Mouse (Mus musculus) embryonic facial prominence, embryonic 10.5 days (tissue): ENCODE measurements at regions not wholly inside any gene's neighbourhood (a gene's known extent, or its start where the extent isn't known, plus 50 kb on each side); places are given as distances from the start of the nearest gene placed in this dataset.
"Not testable (repeated sequence)": the region's sequence is repeated elsewhere in the genome, so short reads cannot be mapped to it uniquely, and the experiment has no call there.

Experiments used
- DNase-seq: peaks from one replicate; pipeline ENCODE4 v3.0.0-alpha.2; 2017; ENCODE audit warnings: low spot score
- H3K27ac ChIP-seq: fragments of 300-500 bp; sonication (generic); replicated peaks from 2 replicates; pipeline ENCODE4 v1.5.1; 2016; ENCODE audit warnings: mild to moderate bottlenecking
- H3K27me3 ChIP-seq: fragments of 300-500 bp; sonication (generic); replicated peaks from 2 replicates; pipeline ENCODE4 v1.6.1; 2016; ENCODE audit warnings: low read depth, mild to moderate bottlenecking; ENCODE audit not compliant: poor library complexity, severe bottlenecking
- H3K36me3 ChIP-seq: fragments of 300-500 bp; sonication (generic); replicated peaks from 2 replicates; pipeline ENCODE4 v1.6.1; 2016; ENCODE audit warnings: mild to moderate bottlenecking, moderate library complexity
- H3K4me1 ChIP-seq: fragments of 300-500 bp; sonication (generic); 2 replicates; pipeline ENCODE4 v1.6.1; 2016
- H3K4me3 ChIP-seq: fragments of 300-500 bp; sonication (generic); 2 replicates; pipeline ENCODE4 v1.5.1; 2016; ENCODE audit warnings: mild to moderate bottlenecking, moderate library complexity
- H3K9me3 ChIP-seq: fragments of 300-500 bp; sonication (generic); 2 replicates; pipeline ENCODE4 v1.6.1; 2016; ENCODE audit warnings: mild to moderate bottlenecking
- WGBS: fragments of 180-500 bp; shearing (Covaris S2); methylation state at CpG from one replicate; pipeline ENCODE4 v1.1.7; 2016; 5-methylcytosine and 5-hydroxymethylcytosine counted together

- H3K36me3 ChIP-seq: no peaks in the 10 kb centered on the region
- no peaks in the 10 kb centered on the region for H3K9me3 ChIP-seq
- no peaks in the 10 kb centered on the region for H3K27me3 ChIP-seq
- peak overlapping the region; percentile 43 for H3K4me3 ChIP-seq
- WGBS: 20% methylated on average over 23 of the region's 23 CpGs
- peak; percentile 75 for DNase-seq
- H3K27ac ChIP-seq: peak overlapping the region; percentile 78
- peaks cover 11% of the 10 kb centered on the region for H3K4me1 ChIP-seq
Measured at GRCm38 (mm10) chr12:65428214-65428981, 203.1 kb downstream of the Wdr20rt start.

- no peaks in the 10 kb centered on the region for H3K36me3 ChIP-seq
- H3K9me3 ChIP-seq: no peaks in the 10 kb centered on the region
- no peaks in the 10 kb centered on the region for H3K27me3 ChIP-seq
- DNase-seq: no peak
- no peak overlapping the region for H3K4me3 ChIP-seq
- 80% methylated on average over 4 of the region's 4 CpGs for WGBS
- no peak overlapping the region for H3K27ac ChIP-seq
- H3K4me1 ChIP-seq: 0 out of 2 replicates have a peak, but pooled peaks cover 3% of the 10 kb centered on the region
Measured at GRCm38 (mm10) chr12:65450845-65451244, 225.5 kb downstream of the Wdr20rt start.

GRCm38 (mm10) chr12:65455683-65456082, 230.4 kb downstream of the Wdr20rt start:
- Histone ChIP-seq H3K36me3 (no peaks in the 10 kb centered on the region), H3K4me1 (no peaks in the 10 kb centered on the region), H3K27me3 (no peaks in the 10 kb centered on the region), H3K9me3 (no peaks in the 10 kb centered on the region), H3K27ac (no peak overlapping the region), H3K4me3 (no peak overlapping the region)
- DNase-seq: no peak
- 90% methylated on average over 3 of the region's 3 CpGs for WGBS

GRCm38 (mm10) chr12:65456956-65457355, 231.6 kb downstream of the Wdr20rt start:
- Histone ChIP-seq H3K27me3 (no peaks in the 10 kb centered on the region), H3K4me1 (no peaks in the 10 kb centered on the region), H3K9me3 (no peaks in the 10 kb centered on the region), H3K4me3 (no peak overlapping the region), H3K36me3 (no peaks in the 10 kb centered on the region), H3K27ac (no peak overlapping the region)
- WGBS: 82% methylated on average over 3 of the region's 3 CpGs
- DNase-seq: no peak

- Histone ChIP-seq H3K4me1 (no peaks in the 10 kb centered on the region), H3K27ac (no peak overlapping the region), H3K9me3 (no peaks in the 10 kb centered on the region), H3K36me3 (no peaks in the 10 kb centered on the region), H3K4me3 (no peak overlapping the region), H3K27me3 (no peaks in the 10 kb centered on the region)
- DNase-seq: no peak
- 67% methylated on average over 2 of the region's 2 CpGs for WGBS
Measured at GRCm38 (mm10) chr12:65464246-65464645, 238.9 kb downstream of the Wdr20rt start.

GRCm38 (mm10) chr12:65478674-65479073, 253.4 kb downstream of the Wdr20rt start:
- H3K9me3 ChIP-seq, H3K27me3 ChIP-seq, H3K27ac ChIP-seq, H3K4me1 ChIP-seq, DNase-seq, H3K36me3 ChIP-seq, H3K4me3 ChIP-seq: not testable (repeated sequence)
- 52% methylated on average over 9 of the region's 9 CpGs for WGBS

- H3K4me3 ChIP-seq: no peak overlapping the region
- no peak for DNase-seq
- H3K27ac ChIP-seq: no peak overlapping the region
- H3K9me3 ChIP-seq: no peaks in the 10 kb centered on the region
- H3K4me1 ChIP-seq: no peaks in the 10 kb centered on the region
- 83% methylated on average over 4 of the region's 4 CpGs for WGBS
- H3K36me3 ChIP-seq: no peaks in the 10 kb centered on the region
- H3K27me3 ChIP-seq: no peaks in the 10 kb centered on the region
Measured at GRCm38 (mm10) chr12:65480829-65481228, 255.5 kb downstream of the Wdr20rt start.

GRCm38 (mm10) chr12:65491092-65491491, 265.8 kb downstream of the Wdr20rt start:
- 89% methylated on average over 2 of the region's 2 CpGs for WGBS
- no peak overlapping the region for H3K4me3 ChIP-seq
- no peak overlapping the region for H3K27ac ChIP-seq
- H3K36me3 ChIP-seq: no peaks in the 10 kb centered on the region
- no peak for DNase-seq
- H3K4me1 ChIP-seq: no peaks in the 10 kb centered on the region
- H3K9me3 ChIP-seq: 0 out of 2 replicates have a peak, but pooled peaks cover 3% of the 10 kb centered on the region
- no peaks in the 10 kb centered on the region for H3K27me3 ChIP-seq

- H3K27me3 ChIP-seq: no peaks in the 10 kb centered on the region
- 88% methylated on average over 5 of the region's 5 CpGs for WGBS
- H3K4me1 ChIP-seq: no peaks in the 10 kb centered on the region
- no peaks in the 10 kb centered on the region for H3K36me3 ChIP-seq
- no peak overlapping the region for H3K27ac ChIP-seq
- no peak for DNase-seq
- 0 out of 2 replicates have a peak, but pooled peaks cover 3% of the 10 kb centered on the region for H3K9me3 ChIP-seq
- no peak overlapping the region for H3K4me3 ChIP-seq
Measured at GRCm38 (mm10) chr12:65494388-65495030, 269.2 kb downstream of the Wdr20rt start.

GRCm38 (mm10) chr12:65496613-65497012, 271.3 kb downstream of the Wdr20rt start:
- no peak overlapping the region for H3K4me3 ChIP-seq
- H3K36me3 ChIP-seq: no peaks in the 10 kb centered on the region
- 84% methylated on average over 6 of the region's 6 CpGs for WGBS
- no peak for DNase-seq
- H3K27ac ChIP-seq: no peak overlapping the region
- no peaks in the 10 kb centered on the region for H3K27me3 ChIP-seq
- no peaks in the 10 kb centered on the region for H3K4me1 ChIP-seq
- H3K9me3 ChIP-seq: 0 out of 2 replicates have a peak, but pooled peaks cover 3% of the 10 kb centered on the region

GRCm38 (mm10) chr12:65497602-65498001, 272.3 kb downstream of the Wdr20rt start:
- H3K4me3 ChIP-seq: no peak overlapping the region
- no peak overlapping the region for H3K27ac ChIP-seq
- H3K27me3 ChIP-seq: no peaks in the 10 kb centered on the region
- no peak for DNase-seq
- WGBS: 87% methylated on average over 6 of the region's 6 CpGs
- H3K36me3 ChIP-seq: no peaks in the 10 kb centered on the region
- H3K9me3 ChIP-seq: 0 out of 2 replicates have a peak, but pooled peaks cover 3% of the 10 kb centered on the region
- H3K4me1 ChIP-seq: no peaks in the 10 kb centered on the region

- Histone ChIP-seq H3K9me3 (no peaks in the 10 kb centered on the region), H3K36me3 (no peaks in the 10 kb centered on the region), H3K27me3 (no peaks in the 10 kb centered on the region), H3K4me1 (no peaks in the 10 kb centered on the region), H3K27ac (no peak overlapping the region), H3K4me3 (no peak overlapping the region)
- WGBS: 82% methylated on average over 2 of the region's 2 CpGs
- no peak for DNase-seq
Measured at GRCm38 (mm10) chr12:65501459-65501858, 276.1 kb downstream of the Wdr20rt start.

- no peak overlapping the region for H3K4me3 ChIP-seq
- H3K36me3 ChIP-seq: no peaks in the 10 kb centered on the region
- no peak overlapping the region for H3K27ac ChIP-seq
- H3K4me1 ChIP-seq: no peaks in the 10 kb centered on the region
- no peak for DNase-seq
- WGBS: 47% methylated on average over 1 of the region's 1 CpGs
- no peaks in the 10 kb centered on the region for H3K27me3 ChIP-seq
- H3K9me3 ChIP-seq: no peaks in the 10 kb centered on the region
Measured at GRCm38 (mm10) chr12:65502045-65502444, 276.7 kb downstream of the Wdr20rt start.
